ENCODE assay signal across 15 mouse cellular contexts in the genomic region with DNA sequence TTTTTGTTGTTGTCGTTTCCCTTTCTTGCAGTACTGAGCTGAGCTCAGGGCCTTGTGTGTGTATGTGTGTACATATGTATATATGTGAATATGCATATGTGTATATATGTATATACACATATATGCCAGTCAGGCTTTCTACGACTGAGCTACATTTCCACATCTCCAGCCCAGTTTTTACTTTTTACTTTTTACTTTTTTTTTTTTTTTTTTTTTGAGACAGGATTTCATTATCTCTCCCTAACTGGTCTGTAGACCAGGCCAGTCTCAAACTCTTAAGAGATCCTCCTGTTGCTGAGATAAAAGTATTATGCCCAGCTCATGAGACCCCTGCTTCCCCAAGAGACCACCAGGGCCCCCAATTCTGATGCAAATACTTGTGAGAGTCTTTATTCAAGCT. TPM values are rescaled to one million over a fixed set of nuclear protein-coding genes. Genes with fewer than 3 reads are reported as not detected.
"Had no signal": no experiment of that assay in that cellular context is flagged by ENCODE, and none has a peak within 500 bp of the region (broad histone marks: within the 10 kb centered on the region; RNA-seq: fewer than 3 reads in every experiment).

No protein-coding gene starts in this region.

- H3K27me3 ChIP-seq: neural tube, embryonic 15.5 days had no signal

- H3K36me3 ChIP-seq: limb, embryonic 10.5 days; midbrain, embryonic 10.5 days; neural tube, embryonic 15.5 days had no signal

- ATAC-seq: inflammation-experienced regulatory T-cells, adult 6 months had no signal

- H3K27ac ChIP-seq: left cerebral cortex, adult 2 months; limb, embryonic 10.5 days; midbrain, embryonic 10.5 days had no signal

- H3K9ac ChIP-seq: neural tube, embryonic 15.5 days had no signal

- H3K4me1 ChIP-seq: neural tube, embryonic 15.5 days had no signal

- H3K4me3 ChIP-seq: left cerebral cortex, adult 2 months; limb, embryonic 10.5 days; myocyte had no signal

- H3K9me3 ChIP-seq: limb, embryonic 10.5 days; midbrain, embryonic 10.5 days; neural tube, embryonic 15.5 days had no signal

- DNase-seq: kidney, adult 8-10 months; kidney, postnatal 10 days; lung, adult 18-20 months; lung, postnatal 4 days; midbrain, embryonic 14.5 days; right cerebral cortex, adult 18-20 months; right cerebral cortex, postnatal 25 days; thymus, adult 18-20 months; thymus, postnatal 14 days had no signal

RNA-seq across cellular contexts. Expression of a gene that starts 1.0 kb away (rescaled TPM):
- polyA plus RNA-seq: myocyte had no signal
